Mouse (Mus musculus) midbrain, embryonic 10.5 days (tissue): ENCODE measurements at regions not wholly inside any gene's neighbourhood (a gene's known extent, or its start where the extent isn't known, plus 50 kb on each side); places are given as distances from the start of the nearest gene placed in this dataset.

Experiments
- DNase-seq: peaks from one replicate; pipeline ENCODE4 v3.0.0-alpha.2; 2017; ENCODE audit warnings: low spot score
- H3K27ac ChIP-seq: fragments of 300-500 bp; sonication (generic); replicated peaks from 2 replicates; pipeline ENCODE4 v1.5.1; 2016; ENCODE audit warnings: mild to moderate bottlenecking
- H3K27me3 ChIP-seq: fragments of 300-500 bp; sonication (generic); 2 replicates; pipeline ENCODE4 v1.6.1; 2016; ENCODE audit warnings: low read depth, mild to moderate bottlenecking; ENCODE audit not compliant: poor library complexity, severe bottlenecking
- H3K36me3 ChIP-seq: fragments of 300-500 bp; sonication (generic); 2 replicates; pipeline ENCODE4 v1.6.1; 2016; ENCODE audit warnings: mild to moderate bottlenecking, moderate library complexity
- H3K4me1 ChIP-seq: fragments of 300-500 bp; sonication (generic); 2 replicates; pipeline ENCODE4 v1.6.1; 2016
- H3K4me3 ChIP-seq: fragments of 300-500 bp; sonication (generic); 2 replicates; pipeline ENCODE4 v1.5.1; 2016; ENCODE audit warnings: mild to moderate bottlenecking, moderate library complexity
- H3K9me3 ChIP-seq: fragments of 300-500 bp; sonication (generic); replicated peaks from 2 replicates; pipeline ENCODE4 v1.6.1; 2016; ENCODE audit warnings: mild to moderate bottlenecking
- WGBS: fragments of 180-500 bp; shearing (Covaris S2); methylation state at CpG from one replicate; pipeline ENCODE4 v1.1.7; 2016; 5-methylcytosine and 5-hydroxymethylcytosine counted together

GRCm38 (mm10) chr16:95150499-95150898, 106.9 kb upstream of the Kcnj15 start:
- Histone ChIP-seq H3K9me3 (no peaks in the 10 kb centered on the region), H3K4me3 (no peak overlapping the region), H3K27me3 (no peaks in the 10 kb centered on the region), H3K27ac (no peak overlapping the region), H3K36me3 (no peaks in the 10 kb centered on the region), H3K4me1 (no peaks in the 10 kb centered on the region)
- no peak for DNase-seq
- 80% methylated on average over 8 of the region's 8 CpGs for WGBS

GRCm38 (mm10) chr16:95151499-95151898, 105.9 kb upstream of the Kcnj15 start:
- Histone ChIP-seq H3K27ac (no peak overlapping the region), H3K4me3 (no peak overlapping the region), H3K9me3 (no peaks in the 10 kb centered on the region), H3K36me3 (no peaks in the 10 kb centered on the region), H3K27me3 (no peaks in the 10 kb centered on the region), H3K4me1 (peaks cover 3% of the 10 kb centered on the region; the same call in 1 of the 2 replicates)
- no peak for DNase-seq
- WGBS: 81% methylated on average over 3 of the region's 3 CpGs

GRCm38 (mm10) chr16:95151914-95152313, 105.4 kb upstream of the Kcnj15 start:
- Histone ChIP-seq H3K36me3 (no peaks in the 10 kb centered on the region), H3K4me3 (no peak overlapping the region), H3K4me1 (peaks cover 3% of the 10 kb centered on the region; the same call in 1 of the 2 replicates), H3K27me3 (no peaks in the 10 kb centered on the region), H3K9me3 (no peaks in the 10 kb centered on the region), H3K27ac (no peak overlapping the region)
- no peak for DNase-seq
- 92% methylated on average over 6 of the region's 6 CpGs for WGBS

- H3K4me1 ChIP-seq: peaks cover 3% of the 10 kb centered on the region; the same call in 1 of the 2 replicates
- H3K36me3 ChIP-seq: no peaks in the 10 kb centered on the region
- DNase-seq: no peak
- no peak overlapping the region for H3K4me3 ChIP-seq
- no peaks in the 10 kb centered on the region for H3K27me3 ChIP-seq
- WGBS: 88% methylated on average over 13 of the region's 13 CpGs
- no peak overlapping the region for H3K27ac ChIP-seq
- no peaks in the 10 kb centered on the region for H3K9me3 ChIP-seq
Measured at GRCm38 (mm10) chr16:95152742-95153383, 104.5 kb upstream of the Kcnj15 start.

GRCm38 (mm10) chr16:95168349-95168748, 89.0 kb upstream of the Kcnj15 start:
- Histone ChIP-seq H3K4me3 (no peak overlapping the region), H3K27me3 (no peaks in the 10 kb centered on the region), H3K36me3 (no peaks in the 10 kb centered on the region), H3K9me3 (no peaks in the 10 kb centered on the region), H3K4me1 (no peaks in the 10 kb centered on the region), H3K27ac (no peak overlapping the region)
- no peak for DNase-seq
- WGBS: 84% methylated on average over 7 of the region's 7 CpGs

- Histone ChIP-seq H3K9me3 (no peaks in the 10 kb centered on the region), H3K4me1 (no peaks in the 10 kb centered on the region), H3K36me3 (no peaks in the 10 kb centered on the region), H3K27me3 (no peaks in the 10 kb centered on the region), H3K27ac (no peak overlapping the region), H3K4me3 (no peak overlapping the region)
- 90% methylated on average over 1 of the region's 1 CpGs for WGBS
- no peak for DNase-seq
Measured at GRCm38 (mm10) chr16:95169346-95169745, 88.0 kb upstream of the Kcnj15 start.

- WGBS: 87% methylated on average over 5 of the region's 5 CpGs
- no peak overlapping the region for H3K4me3 ChIP-seq
- no peak overlapping the region for H3K27ac ChIP-seq
Measured at GRCm38 (mm10) chr16:95180562-95180961, 76.8 kb upstream of the Kcnj15 start.

GRCm38 (mm10) chr16:95185341-95185740, 72.0 kb upstream of the Kcnj15 start:
- H3K9me3 ChIP-seq: no peaks in the 10 kb centered on the region
- H3K27ac ChIP-seq: no peak overlapping the region
- no peak overlapping the region for H3K4me3 ChIP-seq
- no peaks in the 10 kb centered on the region for H3K27me3 ChIP-seq
- 84% methylated on average over 9 of the region's 9 CpGs for WGBS
- no peak for DNase-seq
- H3K4me1 ChIP-seq: no peaks in the 10 kb centered on the region
- H3K36me3 ChIP-seq: no peaks in the 10 kb centered on the region

More at GRCm38 (mm10) chr16:95180562-95180961, 76.8 kb upstream of the Kcnj15 start:
- Histone ChIP-seq H3K9me3 (no peaks in the 10 kb centered on the region), H3K27me3 (no peaks in the 10 kb centered on the region), H3K36me3 (no peaks in the 10 kb centered on the region), H3K4me1 (no peaks in the 10 kb centered on the region)
- DNase-seq: no peak

- Histone ChIP-seq H3K4me3 (no peak overlapping the region), H3K4me1 (no peaks in the 10 kb centered on the region), H3K27ac (no peak overlapping the region), H3K36me3 (no peaks in the 10 kb centered on the region), H3K27me3 (no peaks in the 10 kb centered on the region), H3K9me3 (no peaks in the 10 kb centered on the region)
- WGBS: 92% methylated on average over 8 of the region's 8 CpGs
- DNase-seq: no peak
Measured at GRCm38 (mm10) chr16:95189114-95189513, 68.2 kb upstream of the Kcnj15 start.

- 75% methylated on average over 4 of the region's 4 CpGs for WGBS
- Histone ChIP-seq H3K27ac (no peak overlapping the region), H3K4me1 (no peaks in the 10 kb centered on the region), H3K36me3 (no peaks in the 10 kb centered on the region), H3K4me3 (no peak overlapping the region), H3K9me3 (no peaks in the 10 kb centered on the region), H3K27me3 (no peaks in the 10 kb centered on the region)
- DNase-seq: no peak
Measured at GRCm38 (mm10) chr16:95194151-95194550, 63.2 kb upstream of the Kcnj15 start.

GRCm38 (mm10) chr16:95196141-95196540, 61.2 kb upstream of the Kcnj15 start:
- H3K36me3 ChIP-seq: no peaks in the 10 kb centered on the region
- no peaks in the 10 kb centered on the region for H3K27me3 ChIP-seq
- H3K9me3 ChIP-seq: no peaks in the 10 kb centered on the region
- H3K4me1 ChIP-seq: no peaks in the 10 kb centered on the region
- no peak overlapping the region for H3K27ac ChIP-seq
- no peak for DNase-seq
- no peak overlapping the region for H3K4me3 ChIP-seq
- WGBS: 85% methylated on average over 4 of the region's 4 CpGs

GRCm38 (mm10) chr16:95196622-95197021, 60.7 kb upstream of the Kcnj15 start:
- peak; percentile 72 for DNase-seq
- 0% methylated on average over 1 of the region's 1 CpGs for WGBS
- Histone ChIP-seq H3K27ac (no peak overlapping the region), H3K9me3 (no peaks in the 10 kb centered on the region), H3K4me1 (no peaks in the 10 kb centered on the region), H3K27me3 (no peaks in the 10 kb centered on the region), H3K4me3 (no peak overlapping the region), H3K36me3 (no peaks in the 10 kb centered on the region)

GRCm38 (mm10) chr16:95198795-95199563, 58.4 kb upstream of the Kcnj15 start:
- 77% methylated on average over 19 of the region's 19 CpGs for WGBS
- H3K27me3 ChIP-seq: no peaks in the 10 kb centered on the region
- no peak overlapping the region for H3K4me3 ChIP-seq
- no peak for DNase-seq
- no peaks in the 10 kb centered on the region for H3K4me1 ChIP-seq
- H3K27ac ChIP-seq: no peak overlapping the region
- H3K9me3 ChIP-seq: no peaks in the 10 kb centered on the region
- H3K36me3 ChIP-seq: no peaks in the 10 kb centered on the region
